Mouse (Mus musculus) hindbrain, postnatal 0 days (tissue): ENCODE data around the gene Srp72. TPM values are rescaled to one million over a fixed set of nuclear protein-coding genes. Genes with fewer than 3 reads are reported as not detected.

Source experiments
- ATAC-seq: fragments of 200-750 bp; cut with Nextera tagmentation; 2 replicates; pipeline ENCODE4 v1.8.0; 2017; ENCODE audit warnings: mild to moderate bottlenecking, moderate TSS enrichment, moderate library complexity
- DNase-seq: peaks from one replicate; pipeline ENCODE4 v3.0.0-alpha.2; 2015; ENCODE audit warnings: low spot score
- H3K27ac ChIP-seq: fragments of 300-500 bp; sonication (generic); 2 replicates; pipeline ENCODE4 v1.5.1; 2014; ENCODE audit warnings: mild to moderate bottlenecking
- H3K27me3 ChIP-seq: fragments of 300-500 bp; sonication (generic); 2 replicates; pipeline ENCODE4 v1.6.1; 2014; ENCODE audit warnings: low read length, mixed read lengths; ENCODE audit not compliant: insufficient read depth
- H3K36me3 ChIP-seq: fragments of 300-500 bp; sonication (generic); 2 replicates; pipeline ENCODE4 v1.6.1; 2014; ENCODE audit warnings: low read length, mixed read lengths; ENCODE audit not compliant: insufficient read depth
- H3K4me1 ChIP-seq: fragments of 300-500 bp; sonication (generic); 2 replicates; pipeline ENCODE4 v1.6.1; 2014; ENCODE audit warnings: antibody characterized with exemption, low read length, mixed read lengths; ENCODE audit not compliant: insufficient read depth
- H3K4me2 ChIP-seq: fragments of 300-500 bp; sonication (generic); 2 replicates; pipeline ENCODE4 v1.6.1; 2014; ENCODE audit warnings: low read depth, mild to moderate bottlenecking, low read length, moderate library complexity, mixed read lengths
- H3K4me3 ChIP-seq: fragments of 300-500 bp; sonication (generic); 2 replicates; pipeline ENCODE4 v1.5.1; 2014; ENCODE audit warnings: low read length
- H3K9ac ChIP-seq: fragments of 300-500 bp; sonication (generic); replicated peaks from 2 replicates; pipeline ENCODE4 v1.6.1; 2014; ENCODE audit warnings: mild to moderate bottlenecking, low read length, moderate library complexity, mixed read lengths
- H3K9me3 ChIP-seq: fragments of 300-500 bp; sonication (generic); 2 replicates; pipeline ENCODE4 v1.6.1; 2016; ENCODE audit warnings: low read length, mixed read lengths
- CTCF ChIP-seq: IDR thresholded peaks from 2 replicates; pipeline ENCODE4 v1.5.1; 2016; ENCODE audit warnings: antibody characterized with exemption, control low read depth, low read depth
- WGBS: fragments of 180-500 bp; shearing (Covaris S2); extraction: QIAGEN DNeasy Blood & Tissue Kit; methylation state at CpG from one replicate; pipeline ENCODE4 v1.1.7; 2014; 5-methylcytosine and 5-hydroxymethylcytosine counted together
- polyA plus RNA-seq: library from polyadenylated mRNA; unstranded; fragments of >200 nt; fragmentation: Nextera tagmentation; extraction: Ambion mirVana; gene quantifications from 2 replicates; pipeline ENCODE4 v1.2.1, GENCODE M21; 2015
- total RNA-seq: library from RNA; depleted of rRNA; stranded (reverse); fragments of >200 nt; gene quantifications from 2 replicates; pipeline ENCODE4 v1.2.3, GENCODE M21; 2014

Gene Srp72
- total and polyA plus RNA-seq, 2 experiments from 2014 or later: 53.0 to 78.7 TPM

- DNase-seq: no peak
- Histone ChIP-seq H3K27me3 (no peaks in the 10 kb centered on the region), H3K9ac (no peak overlapping the region), H3K9me3 (no peaks in the 10 kb centered on the region), H3K36me3 (no peaks in the 10 kb centered on the region), H3K4me2 (no peak overlapping the region), H3K27ac (no peak overlapping the region), H3K4me3 (no peak overlapping the region), H3K4me1 (no peaks in the 10 kb centered on the region)
- ATAC-seq: no peak
- 69% methylated on average over 6 of the region's 6 CpGs for WGBS
- no peak for TF ChIP-seq CTCF
Measured at GRCm38 (mm10) chr5:76944965-76945677, 29.4 kb upstream of the Srp72 start.

GRCm38 (mm10) chr5:76945678-76946033 is 28.8 kb upstream of the Srp72 start:
- WGBS: 68% methylated on average over 2 of the region's 2 CpGs
- no peaks in the 10 kb centered on the region for H3K36me3 ChIP-seq
- no peak overlapping the region for H3K4me3 ChIP-seq
- DNase-seq (no peak), ATAC-seq (no peak)
- H3K4me2 ChIP-seq: no peak overlapping the region
- no peaks in the 10 kb centered on the region for H3K9me3 ChIP-seq
- no peaks in the 10 kb centered on the region for H3K4me1 ChIP-seq
- no peak for TF ChIP-seq CTCF
- no peak overlapping the region for H3K27ac ChIP-seq
- H3K27me3 ChIP-seq: no peaks in the 10 kb centered on the region
- H3K9ac ChIP-seq: no peak overlapping the region

- Histone ChIP-seq H3K4me1 (no peaks in the 10 kb centered on the region), H3K9me3 (no peaks in the 10 kb centered on the region), H3K36me3 (no peaks in the 10 kb centered on the region), H3K4me2 (no peak overlapping the region), H3K4me3 (no peak overlapping the region), H3K9ac (no peak overlapping the region), H3K27me3 (no peaks in the 10 kb centered on the region), H3K27ac (no peak overlapping the region)
- DNase-seq: no peak
- no peak for ATAC-seq
- 91% methylated on average over 4 of the region's 4 CpGs for whole genome bisulfite sequencing
- TF ChIP-seq CTCF: no peak
Measured at GRCm38 (mm10) chr5:76947142-76947541, 27.3 kb upstream of the Srp72 start.

DNA sequence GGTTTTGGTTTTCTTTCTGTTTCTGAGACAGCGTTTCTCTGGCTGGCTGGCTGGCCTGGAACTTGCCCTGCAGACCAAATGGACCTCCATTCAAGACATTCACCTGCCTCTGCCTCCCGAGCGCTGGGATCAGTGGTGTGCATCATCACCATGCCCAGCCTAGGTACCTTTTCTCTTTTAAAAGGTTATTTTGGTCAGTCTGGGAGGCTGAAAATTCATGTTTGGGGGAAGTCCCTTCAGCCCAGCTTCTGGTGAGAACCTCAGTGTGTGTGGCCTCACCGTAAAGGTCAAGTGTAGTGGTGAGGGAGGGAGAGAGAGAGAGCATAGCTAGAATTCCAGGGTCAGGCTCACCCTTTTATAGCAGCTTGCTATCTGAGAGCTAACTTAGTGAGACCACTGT is 26.7 kb upstream of the Srp72 start:
- ATAC-seq: no peak
- no peaks in the 10 kb centered on the region for H3K9me3 ChIP-seq
- no peak overlapping the region for H3K4me2 ChIP-seq
- DNase-seq: no peak
- 95% methylated on average over 4 of the region's 4 CpGs for WGBS
- no peak for TF ChIP-seq CTCF
- H3K9ac ChIP-seq: no peak overlapping the region
- H3K27me3 ChIP-seq: no peaks in the 10 kb centered on the region
- H3K36me3 ChIP-seq: no peaks in the 10 kb centered on the region
- no peak overlapping the region for H3K27ac ChIP-seq
- H3K4me3 ChIP-seq: no peak overlapping the region
- H3K4me1 ChIP-seq: 0 out of 2 replicates have a peak, but pooled peaks cover 4% of the 10 kb centered on the region

DNA sequence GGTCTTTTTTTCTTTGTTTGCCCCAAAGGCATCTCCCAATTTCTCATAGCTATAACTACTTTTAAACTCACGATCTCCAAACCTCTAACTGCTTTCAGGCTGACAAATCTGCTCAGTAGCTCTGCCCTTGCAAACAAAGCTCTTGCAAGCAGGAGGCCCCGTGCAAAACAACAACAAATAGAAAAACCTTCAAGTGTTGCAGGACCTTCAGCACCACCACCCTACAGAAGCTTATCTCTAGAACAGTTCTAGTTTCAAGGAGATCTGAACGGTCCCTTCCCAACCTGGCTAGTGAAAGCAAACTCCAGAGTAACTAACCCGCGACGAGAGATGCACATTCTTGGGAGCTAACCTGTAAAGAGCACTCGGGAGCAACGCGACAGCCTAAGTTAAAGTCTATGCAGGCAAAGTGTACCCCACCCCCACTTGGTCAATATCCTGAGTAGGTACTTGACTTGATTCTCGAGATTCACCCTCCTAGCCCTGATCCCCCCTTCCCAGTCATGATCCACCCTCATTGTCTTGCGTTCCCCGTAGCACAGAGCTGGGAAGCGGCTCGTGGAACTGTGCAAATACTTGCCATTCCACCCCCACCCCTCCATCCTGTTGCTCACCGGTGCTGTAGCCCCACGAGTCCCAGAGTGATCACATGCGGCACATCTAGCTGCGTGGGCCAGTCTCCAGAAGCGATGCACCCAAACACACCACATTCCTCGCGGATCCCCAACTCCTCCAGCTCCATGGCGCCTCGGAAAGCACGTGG is 24.0 kb upstream of the Srp72 start:
- DNase-seq (peak; percentile 17), ATAC-seq (no peak)
- 0 out of 2 replicates have a peak, but pooled peaks cover 6% of the 10 kb centered on the region for H3K4me1 ChIP-seq
- WGBS: under 1% methylated on average over 24 of the region's 24 CpGs
- no peaks in the 10 kb centered on the region for H3K36me3 ChIP-seq
- peak overlapping the region; percentile 97 for H3K4me2 ChIP-seq
- H3K27me3 ChIP-seq: no peaks in the 10 kb centered on the region
- TF ChIP-seq CTCF: 0 out of 2 replicates have a peak, but pooled peaks have one; percentile 4
- peak overlapping the region; percentile 63 for H3K9ac ChIP-seq
- H3K27ac ChIP-seq: peak overlapping the region; percentile 88
- no peaks in the 10 kb centered on the region for H3K9me3 ChIP-seq
- peak overlapping the region; percentile 64 for H3K4me3 ChIP-seq

- Histone ChIP-seq H3K4me1 (0 out of 2 replicates have a peak, but pooled peaks cover 6% of the 10 kb centered on the region), H3K9me3 (no peaks in the 10 kb centered on the region), H3K27ac (peak within 1 kb of the TSS; percentile 88), H3K4me2 (peak within 1 kb of the TSS; percentile 97), H3K4me3 (peak within 1 kb of the TSS; percentile 64), H3K9ac (peak within 1 kb of the TSS; percentile 63), H3K36me3 (peaks cover under 1% of the 10 kb centered on the region; the same call in 1 of the 2 replicates), H3K27me3 (no peaks in the 10 kb centered on the region)
- under 1% methylated on average over 79 of the region's 81 CpGs for WGBS
- DNase-seq: peak; percentile 98
- TF ChIP-seq CTCF: peak; percentile 29
- ATAC-seq: peak; percentile 99
Measured at GRCm38 (mm10) chr5:76951106-76952027, 23.1 kb upstream of the Srp72 start, which contains the start of the genes Paics and Ppat. Paics (plus strand) TSS chr5:76951307. Ppat (minus strand) TSS chr5:76951578.
